Mouse (Mus musculus) embryo, embryonic 11 days (tissue): Measurements from ENCODE around the gene Zfhx3.
A peak's percentile ranks its signal among the peaks of the same experiment; 100 is the strongest.

Experiments
- DNase-seq: peaks from one replicate; pipeline ENCODE4 v3.0.0-alpha.2; 2015

The Zfhx3 gene

DNA sequence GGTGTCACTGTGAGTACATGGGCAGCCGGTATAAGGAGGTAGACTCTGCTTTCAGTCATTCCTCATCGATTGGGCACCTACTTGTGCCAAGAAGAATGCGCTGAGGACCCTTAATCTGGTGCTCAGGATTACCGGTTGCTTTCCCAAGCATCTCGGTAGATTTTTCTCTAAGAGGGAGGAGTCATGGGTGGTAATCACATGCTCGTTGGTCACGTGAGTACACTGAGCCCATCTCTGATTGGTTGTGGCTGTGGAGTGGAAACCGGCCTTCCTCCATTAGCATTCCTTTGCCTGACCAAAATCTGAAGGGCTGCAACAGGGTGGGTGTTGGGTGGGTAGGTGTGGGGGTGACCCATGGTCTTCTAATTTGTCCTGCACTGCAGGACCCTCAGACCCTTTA lies 421.4 kb downstream of the Zfhx3 start:
- no peak for DNase-seq

DNA sequence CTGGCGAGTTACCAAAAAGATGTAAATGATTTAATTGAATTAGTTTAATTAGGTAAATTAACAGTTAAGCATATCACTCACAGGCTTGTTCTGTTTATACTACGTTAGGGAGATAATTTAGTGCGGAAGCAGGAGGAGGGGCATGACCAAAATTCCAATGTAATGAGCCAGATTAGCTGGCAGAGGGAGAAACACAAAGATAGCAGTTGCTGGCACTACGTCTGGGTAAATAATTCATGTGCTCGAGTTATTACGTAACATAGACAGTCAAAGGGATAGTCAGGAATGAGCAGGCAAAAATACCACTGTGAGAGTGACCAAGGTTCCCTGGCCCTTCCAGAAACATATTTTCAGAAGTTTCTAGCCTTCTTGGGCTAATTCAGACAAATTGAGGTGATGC lies 426.6 kb downstream of the Zfhx3 start:
- no peak for DNase-seq

DNA sequence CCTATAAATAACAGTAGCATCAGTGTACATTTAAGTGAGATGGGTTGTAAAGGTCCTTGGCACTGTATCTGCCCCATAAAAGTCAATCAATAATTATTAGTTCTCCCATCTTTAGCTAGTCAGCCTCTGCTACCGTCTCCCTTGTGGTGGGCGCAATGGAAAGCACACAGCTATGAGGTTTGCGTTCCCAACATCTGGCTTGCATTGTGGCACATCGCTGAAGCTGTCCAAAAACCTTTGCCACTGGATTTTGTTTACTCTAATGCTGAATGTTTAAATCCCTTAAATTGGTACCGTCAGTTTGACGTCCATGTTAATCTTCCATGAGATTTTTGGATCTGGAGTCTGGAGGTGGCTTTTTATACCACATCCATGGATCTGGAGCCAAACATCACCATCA lies 428.3 kb downstream of the Zfhx3 start:
- no peak for DNase-seq

DNA sequence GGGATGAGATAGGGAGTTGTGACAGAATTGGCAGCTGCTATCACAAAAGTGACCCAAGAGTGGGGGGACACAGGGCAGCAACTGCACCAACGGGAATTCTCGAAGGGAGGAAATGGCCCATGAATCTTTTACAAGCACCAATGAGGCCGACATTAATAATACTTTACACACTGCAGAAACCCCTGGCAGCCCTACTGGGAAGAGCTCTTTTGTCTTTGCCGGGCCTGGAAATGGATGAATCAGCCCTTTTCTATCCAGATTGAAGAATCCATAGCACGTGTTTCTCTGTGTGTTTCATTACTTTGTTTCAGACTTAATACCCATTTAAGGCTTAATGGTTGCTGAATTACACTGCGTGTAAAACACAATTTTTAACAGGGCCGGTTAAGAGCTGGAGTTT lies 430.6 kb downstream of the Zfhx3 start:
- no peak for DNase-seq

DNA sequence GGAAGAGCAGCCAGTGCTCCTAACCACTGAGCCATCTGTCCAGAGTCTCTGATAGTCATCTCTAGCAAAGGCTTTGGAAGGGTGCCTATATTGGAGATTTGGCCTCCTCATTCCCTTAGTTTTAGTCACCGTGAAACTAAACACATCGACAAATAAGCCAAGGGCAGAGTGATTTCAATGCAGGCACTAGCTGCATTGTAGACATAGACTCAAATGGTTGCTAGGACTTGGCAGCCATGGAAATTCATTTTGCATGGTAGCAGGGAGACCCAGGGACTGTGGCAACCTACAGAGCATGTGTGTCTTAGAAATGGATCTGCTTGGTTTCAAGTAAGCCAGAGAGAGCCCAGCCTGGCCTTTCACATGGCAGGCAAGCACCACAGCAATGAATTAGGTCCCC lies 435.6 kb downstream of the Zfhx3 start:
- DNase-seq, result no peak

DNA sequence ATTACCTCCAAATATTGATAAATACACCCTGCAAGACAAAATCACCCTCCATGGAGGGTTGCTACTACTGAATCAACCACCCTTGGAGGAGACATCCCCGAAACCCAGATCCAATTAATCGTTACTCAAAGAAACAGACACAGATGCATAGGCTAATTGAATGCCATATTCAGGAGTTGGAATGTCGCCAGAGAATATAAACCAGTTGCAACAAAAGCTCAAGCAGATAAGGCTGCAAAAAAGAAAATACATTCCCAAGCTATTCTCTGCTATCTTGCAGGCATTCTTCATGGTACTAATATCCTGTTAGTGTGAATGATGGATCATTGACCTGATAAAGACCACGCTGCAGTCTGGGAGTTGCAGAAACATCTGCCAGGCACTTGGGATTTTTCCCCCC lies 440.7 kb downstream of the Zfhx3 start:
- no peak for DNase-seq

DNA sequence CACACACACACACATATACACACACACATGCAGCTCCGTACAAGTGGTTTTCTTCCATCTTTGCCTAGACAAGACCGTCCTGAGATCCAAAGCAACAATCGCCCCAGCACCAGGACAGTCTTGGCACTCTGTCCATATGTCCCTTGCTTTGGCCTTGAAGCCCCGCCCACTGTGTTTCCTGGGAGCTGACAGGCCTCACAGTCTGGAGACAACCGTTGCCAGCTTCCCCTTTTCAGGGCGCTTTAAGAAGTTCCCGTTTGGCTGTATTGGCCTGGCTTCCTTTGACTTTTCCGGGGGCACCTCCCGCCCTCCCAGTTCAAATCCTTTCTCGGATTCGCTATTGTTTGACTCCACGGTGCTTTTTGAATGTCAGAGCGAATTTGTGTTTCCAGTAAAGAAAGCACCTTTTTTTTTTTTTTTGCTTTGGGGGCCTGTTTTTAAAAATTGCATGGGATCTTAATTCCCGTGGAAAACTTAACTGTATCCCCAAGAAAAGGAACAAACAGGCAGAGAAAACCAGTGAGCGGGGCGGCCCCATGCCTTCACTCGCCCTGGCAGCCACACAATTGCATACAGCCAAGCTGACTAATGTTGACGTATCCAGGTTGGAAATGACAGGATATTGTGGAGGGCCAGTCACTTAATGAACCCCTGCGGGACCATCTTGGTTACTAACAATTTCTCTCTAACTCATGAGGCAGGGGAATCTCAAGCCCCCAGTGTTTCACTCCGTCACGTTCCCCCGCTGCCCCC lies 444.9 kb downstream of the Zfhx3 start:
- DNase-seq, result peak; percentile 69

DNA sequence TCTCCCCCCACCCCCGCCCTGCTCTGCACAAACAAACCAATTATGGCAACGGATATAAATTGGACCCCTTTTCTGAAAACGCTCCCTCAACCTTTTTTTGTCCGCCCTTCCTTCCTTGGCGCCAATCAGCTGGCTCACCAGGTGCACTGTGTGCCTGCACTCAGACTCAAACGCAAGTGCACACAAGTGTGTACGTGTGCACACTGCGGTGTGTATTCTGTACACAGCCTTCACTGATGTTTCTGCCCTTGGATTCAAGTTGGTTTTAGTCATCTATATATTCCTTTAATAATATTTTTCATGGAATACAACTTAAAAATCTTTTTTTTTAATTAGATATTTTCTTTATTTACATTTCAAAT lies 445.4 kb downstream of the Zfhx3 start:
- no peak for DNase-seq

DNA sequence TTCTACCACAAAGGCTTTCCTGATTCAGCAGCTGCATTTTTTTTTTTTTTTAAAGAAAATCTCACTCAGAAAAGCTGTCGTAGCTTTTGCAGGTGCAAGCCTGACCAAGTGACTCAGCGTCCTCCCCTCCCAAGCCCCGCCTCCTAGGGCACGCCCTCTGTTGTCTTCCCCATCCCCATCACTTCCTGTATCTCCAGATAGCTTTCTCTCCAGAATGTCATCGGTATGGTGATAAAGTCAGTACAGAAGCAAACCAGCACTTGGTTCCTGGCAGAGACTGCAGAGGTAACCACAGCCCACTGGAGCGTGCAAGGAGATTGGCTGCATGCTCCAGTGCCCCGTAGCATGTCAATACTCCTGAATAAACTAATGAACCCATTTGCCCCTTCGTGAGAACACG lies 450.5 kb downstream of the Zfhx3 start:
- no peak for DNase-seq

DNA sequence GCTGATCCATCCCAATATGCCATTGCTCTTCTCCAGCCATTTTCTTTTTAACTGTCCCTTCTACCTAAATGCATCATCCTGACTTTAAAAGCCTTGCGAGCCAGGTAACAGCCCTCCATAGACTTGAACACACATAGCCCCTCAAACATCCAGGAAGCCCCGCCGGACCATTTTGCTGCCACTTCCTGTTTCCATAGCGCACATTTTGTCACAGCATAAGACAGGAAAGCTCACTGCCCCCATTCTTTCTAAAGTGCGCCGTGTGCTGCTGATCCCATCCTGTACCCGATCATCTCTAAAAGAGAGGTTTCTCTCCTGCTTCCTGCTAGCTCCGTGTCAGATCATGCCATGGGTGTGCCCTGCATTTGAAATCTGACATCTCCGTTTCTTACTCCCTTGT lies 459.7 kb downstream of the Zfhx3 start:
- DNase-seq, result no peak

DNA sequence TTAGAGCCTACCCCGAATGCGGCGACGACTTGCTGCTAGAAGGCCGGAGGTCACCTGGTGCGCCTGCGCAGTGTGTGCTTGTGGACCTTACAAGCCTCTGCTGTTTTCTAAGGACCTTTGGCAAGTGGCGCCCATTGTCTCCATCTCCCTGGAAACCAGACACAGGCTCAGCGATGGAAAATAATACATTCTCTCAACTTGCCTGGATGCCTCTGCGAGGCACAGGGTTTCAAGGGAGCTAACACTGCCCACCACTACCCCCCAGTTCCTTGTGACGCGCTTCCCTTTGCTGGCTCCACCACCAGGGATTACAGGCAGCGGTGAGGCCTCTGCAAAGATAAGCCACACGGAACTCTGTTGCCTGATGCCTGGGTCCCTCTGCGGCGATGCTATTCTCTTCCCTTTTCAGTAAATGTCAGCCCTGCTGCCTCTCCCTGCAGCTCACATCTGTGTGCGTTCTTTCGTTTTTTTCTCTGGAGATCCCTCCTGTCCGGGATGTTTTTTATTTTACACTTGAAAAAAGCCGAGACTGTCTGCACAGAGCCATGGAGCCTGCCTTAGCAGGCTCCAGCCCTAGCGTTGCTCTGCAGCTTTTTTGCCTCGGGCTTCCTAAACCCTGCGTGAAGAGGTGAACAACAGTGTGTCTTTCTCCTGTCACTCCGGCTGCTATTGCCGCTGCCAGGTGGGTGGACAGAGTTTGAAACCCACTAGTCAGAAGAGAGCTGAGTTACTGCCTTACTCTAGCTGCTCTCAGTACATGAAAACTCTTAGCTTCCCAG lies 464.5 kb downstream of the Zfhx3 start:
- peak; percentile 72 for DNase-seq

DNA sequence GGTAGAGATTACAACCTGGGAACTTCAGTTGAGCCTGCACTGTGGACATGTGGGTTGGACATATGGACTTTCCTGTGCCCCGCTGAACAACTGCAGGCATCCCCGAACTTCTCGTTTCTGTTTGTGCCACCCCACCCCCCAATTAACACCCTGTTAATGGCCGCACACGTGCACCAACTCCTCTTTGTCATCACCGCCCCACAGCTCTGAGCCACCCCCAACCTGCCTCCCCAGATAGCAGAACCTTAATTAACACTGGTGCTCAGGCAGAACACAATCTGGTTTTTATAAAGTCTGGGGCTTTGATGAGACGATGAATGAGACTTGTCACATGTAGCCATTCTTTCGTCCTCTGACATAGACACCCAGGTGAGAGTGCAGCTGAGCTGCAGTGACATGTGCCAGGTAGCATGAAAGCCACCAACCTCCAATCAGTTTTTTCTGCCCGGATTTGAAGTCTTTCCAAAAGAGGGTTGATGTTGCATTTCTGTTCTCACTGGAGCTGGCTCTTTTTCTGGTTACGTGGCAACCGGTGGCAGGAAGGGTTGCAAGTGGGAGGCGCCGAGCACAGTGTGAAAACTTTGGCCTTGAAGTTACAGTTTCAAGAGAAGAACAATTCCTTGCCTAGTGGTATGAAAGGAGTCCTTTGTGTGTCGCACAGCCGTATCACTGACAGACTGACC lies 476.9 kb downstream of the Zfhx3 start:
- DNase-seq, result peak; percentile 54

DNA sequence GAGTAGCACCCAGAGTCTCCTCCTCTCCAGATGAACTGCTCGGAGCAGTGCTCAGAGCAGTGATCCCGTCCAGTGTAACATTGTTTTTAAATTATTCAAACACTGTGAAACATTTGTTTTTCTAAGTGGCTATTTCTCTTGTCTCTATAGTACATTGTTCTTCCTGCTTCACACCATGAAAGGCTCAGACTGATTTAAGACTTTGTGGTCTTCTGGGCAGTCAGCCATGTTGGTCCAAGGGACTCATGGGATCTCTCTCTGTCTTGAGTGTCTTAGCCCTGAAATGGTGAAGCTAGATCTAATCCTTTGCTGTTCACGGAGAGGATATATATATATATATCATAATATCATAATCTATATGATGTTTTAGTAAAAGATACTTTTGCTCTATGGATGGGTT lies 480.1 kb downstream of the Zfhx3 start:
- no peak for DNase-seq

DNA sequence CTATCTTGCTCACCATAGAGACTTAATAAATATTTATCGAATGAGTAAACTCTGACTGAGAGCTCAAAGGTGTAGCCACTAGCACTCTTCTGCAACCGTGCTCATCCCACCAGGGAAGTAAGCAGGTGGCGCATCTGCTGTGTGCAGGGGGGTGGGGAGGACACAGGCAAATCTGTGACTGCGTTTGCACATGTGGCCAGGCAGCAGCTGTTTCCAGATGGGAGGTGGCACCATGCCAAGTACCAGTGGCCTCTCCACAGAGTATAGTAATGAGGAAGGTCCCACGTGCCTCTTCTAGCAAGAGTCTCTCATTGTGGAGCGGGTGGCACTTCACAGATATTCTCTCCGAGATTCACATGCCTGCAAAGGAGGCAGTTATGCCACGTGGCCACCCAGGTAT lies 481.9 kb downstream of the Zfhx3 start:
- DNase-seq, result no peak

DNA sequence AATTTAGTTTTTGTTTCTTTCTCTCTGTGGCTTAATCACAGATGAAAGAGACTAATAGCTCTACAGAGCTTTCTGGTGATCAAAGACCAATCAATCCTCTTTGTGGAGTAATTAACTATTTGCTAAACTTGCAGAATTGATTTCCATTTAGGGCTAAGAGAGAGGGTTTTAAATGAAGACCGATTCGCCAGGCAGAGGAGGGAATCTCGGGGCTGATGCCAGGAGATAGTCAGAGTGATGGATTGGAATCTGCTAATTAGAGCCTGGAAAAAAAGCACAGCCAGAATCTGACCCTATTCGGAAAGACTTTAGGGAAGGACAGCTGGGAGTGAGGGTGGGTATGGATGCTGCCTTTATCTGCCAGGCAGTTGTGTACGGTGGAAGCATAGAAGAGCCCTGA lies 490.9 kb downstream of the Zfhx3 start:
- DNase-seq, result no peak

DNA sequence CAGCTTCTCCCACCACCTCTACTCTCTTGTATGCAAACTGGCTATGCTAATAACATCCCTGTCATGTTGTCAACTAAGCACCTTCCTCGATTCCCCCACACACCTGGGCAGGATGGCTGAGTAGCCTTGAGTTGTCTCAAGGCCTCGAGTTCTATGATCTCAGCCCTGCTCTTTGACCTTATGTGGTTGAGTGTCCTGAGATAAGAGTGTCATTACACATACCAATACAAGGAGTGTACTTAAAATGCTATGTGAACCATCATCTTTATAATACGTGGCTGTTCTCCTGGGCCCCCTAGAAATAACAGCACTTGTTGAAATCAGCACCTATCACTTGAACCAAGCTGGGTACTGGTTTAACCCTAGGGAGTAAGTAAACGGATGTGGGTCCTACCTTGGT lies 492.1 kb downstream of the Zfhx3 start:
- DNase-seq, result no peak

DNA sequence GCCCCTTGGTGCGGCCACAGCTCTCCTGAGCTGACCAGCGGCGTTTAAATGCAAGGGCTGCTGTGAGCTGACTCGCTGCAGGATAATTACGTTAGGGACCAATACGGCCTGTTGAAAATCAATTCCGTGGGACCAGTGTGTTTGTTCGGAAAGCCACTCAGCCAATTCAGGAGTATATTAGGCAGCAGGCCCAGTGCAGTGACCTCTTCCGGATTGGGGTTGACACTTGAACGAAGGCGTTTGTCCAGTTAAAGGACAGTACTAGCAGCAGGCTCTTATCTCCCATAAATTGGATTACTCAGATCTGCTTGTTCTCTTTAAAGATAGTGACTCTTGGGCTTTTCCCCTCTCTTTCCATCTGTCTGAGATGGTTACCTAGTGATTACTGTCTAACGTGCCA lies 493.9 kb downstream of the Zfhx3 start:
- no peak for DNase-seq

DNA sequence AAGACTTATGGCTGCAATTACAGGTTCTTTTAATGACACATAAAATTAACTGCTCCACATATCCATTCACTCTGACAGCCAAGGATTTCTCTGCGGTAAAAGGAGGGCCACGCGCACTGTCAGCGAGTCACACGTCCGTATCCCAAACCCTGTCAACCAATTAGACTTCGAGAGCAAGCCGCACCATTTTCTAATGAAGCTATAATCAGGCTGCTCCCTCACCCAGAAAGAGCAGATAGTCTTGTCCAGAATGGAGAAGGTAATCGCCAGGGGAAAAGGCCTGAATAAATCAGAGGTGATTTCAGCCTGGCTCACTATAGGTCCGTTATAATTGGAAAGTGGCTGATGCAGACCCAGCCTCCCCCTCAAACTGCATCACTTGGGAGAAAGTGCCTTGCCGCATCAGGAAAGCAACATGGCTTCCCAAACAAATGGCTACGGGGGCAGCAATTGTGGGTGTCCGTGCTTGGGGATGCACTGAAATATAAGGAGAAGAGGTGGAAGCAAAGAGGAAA lies 494.9 kb downstream of the Zfhx3 start:
- no peak for DNase-seq

DNA sequence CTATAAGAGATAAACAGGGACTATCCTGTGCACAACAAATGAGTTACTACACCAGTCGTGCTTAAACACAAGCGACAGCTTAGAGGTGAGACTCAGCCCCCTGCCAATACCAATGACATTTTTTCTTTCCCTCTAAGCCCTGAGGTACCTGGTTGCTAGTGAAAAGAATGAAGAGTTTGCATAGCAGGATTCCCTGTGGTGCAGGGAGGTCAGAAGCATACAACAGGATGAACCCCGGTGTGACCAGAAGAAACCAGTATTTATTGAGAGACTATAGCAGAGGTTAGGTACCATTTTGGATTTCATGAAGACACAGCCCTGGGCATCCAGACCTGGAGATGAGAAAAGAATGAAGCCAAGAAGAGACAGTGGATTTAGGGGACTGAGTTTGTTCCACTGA lies 498.0 kb downstream of the Zfhx3 start:
- DNase-seq, result no peak

DNA sequence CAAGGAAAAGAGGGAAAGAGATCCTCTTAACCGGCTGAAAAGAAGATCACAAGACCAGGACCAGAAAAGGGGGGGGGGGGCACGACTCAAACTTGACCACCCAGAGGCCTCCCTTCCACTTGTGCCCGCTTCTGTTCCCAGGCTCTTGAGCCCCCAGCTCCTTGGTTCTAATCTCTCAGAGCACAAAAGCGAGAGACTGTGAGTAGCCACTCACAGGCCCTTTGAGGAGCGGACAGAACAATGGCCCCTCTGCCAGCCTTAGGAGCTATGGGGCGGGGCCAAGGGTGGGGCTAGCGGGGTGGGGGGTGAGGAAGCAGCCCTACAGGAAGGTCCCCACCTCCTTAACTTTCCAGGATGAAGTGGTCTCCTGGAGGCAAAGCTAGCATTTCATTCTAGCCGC lies 508.4 kb downstream of the Zfhx3 start:
- DNase-seq, result peak; percentile 69

DNA sequence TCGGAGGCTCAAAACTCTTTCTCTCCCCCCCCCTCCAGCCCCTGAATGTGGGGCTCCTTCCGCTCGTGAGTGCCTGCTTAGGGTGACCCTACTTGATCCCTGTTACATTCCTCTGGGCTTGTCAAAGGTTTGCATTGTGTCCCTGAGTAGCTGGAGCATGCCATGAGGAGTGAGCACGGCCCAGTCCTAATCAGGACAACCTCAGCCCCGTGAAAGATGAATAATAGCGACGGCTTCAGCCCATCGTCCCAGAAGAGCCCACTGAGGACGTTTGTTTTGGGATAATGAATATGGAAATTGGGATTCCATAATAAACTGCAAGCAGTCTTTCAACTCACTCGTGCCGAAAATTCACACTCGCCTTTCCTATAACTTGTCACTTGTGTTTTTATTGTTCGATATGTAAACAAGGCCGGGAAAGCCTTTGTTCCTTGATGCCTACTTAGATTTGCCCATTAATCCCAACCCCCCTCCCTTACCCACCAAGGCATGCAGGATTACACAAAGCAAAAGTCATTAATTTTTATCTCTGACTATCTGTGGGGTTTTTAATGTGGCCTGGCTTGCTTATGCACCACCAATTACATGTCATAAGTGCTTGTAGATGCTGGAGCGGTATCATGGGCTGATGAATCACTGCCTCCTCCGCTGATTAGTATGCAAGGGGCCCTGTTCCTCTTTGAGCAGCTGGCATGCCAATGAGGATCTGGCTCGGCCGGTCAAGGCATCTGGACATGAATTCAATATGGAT lies 512.3 kb downstream of the Zfhx3 start:
- DNase-seq, result peak; percentile 49

DNA sequence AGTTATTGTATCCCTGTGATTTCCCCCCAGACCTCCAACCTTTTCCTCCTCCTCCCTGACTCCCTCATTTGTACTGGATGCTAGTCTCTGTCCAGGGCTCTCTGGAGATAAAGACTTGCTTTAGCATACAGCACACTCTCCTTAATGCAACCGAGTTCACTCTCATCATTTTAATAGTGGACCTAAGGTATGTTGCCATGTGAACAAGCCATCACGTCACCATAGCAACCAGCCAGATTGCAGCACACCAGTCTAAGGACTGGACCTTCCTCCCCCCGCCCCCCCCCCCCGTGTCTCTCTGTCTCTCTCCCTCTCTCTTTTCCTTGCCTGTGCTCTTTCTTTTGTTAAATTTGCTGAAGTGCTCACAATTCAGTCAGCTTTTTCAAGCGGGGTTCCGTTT lies 524.2 kb downstream of the Zfhx3 start:
- peak; percentile 23 for DNase-seq
